Mouse (Mus musculus): Measurements from ENCODE around the gene Lrpprc. TPM values are rescaled to one million over a fixed set of nuclear protein-coding genes. Genes with fewer than 3 reads are reported as not detected.

Gene Lrpprc
- polyA plus RNA-seq, 1 experiment from 2014 or later: 61.7 TPM

DNA sequence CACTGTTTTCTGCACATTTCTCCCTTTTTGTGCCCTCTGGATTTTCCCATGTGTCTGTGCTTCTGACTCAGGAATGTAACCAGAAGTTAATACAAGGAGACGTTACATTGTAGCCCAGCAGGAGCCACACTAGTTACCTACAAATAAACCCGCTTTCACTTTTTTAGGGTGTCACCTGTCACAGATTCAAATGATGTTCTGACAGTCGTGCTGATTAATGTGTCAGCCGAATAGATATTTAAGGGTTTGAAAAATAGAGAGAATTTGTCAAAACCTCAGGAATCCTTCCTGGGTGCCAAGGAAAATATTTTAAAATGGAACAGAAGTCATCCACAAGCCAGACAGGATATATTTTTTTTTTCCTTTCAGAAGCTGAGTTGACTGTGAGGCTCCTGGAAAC lies 105.3 kb downstream of the Lrpprc start:
- H3K27me3 ChIP-seq: peaks cover 2% of the 10 kb centered on the region
- no peaks in the 10 kb centered on the region for H3K9me3 ChIP-seq (replicated peaks)
- no peak for ATAC-seq (replicated peaks; ENCODE audit: insufficient number of reproducible peaks, insufficient read depth, low FRiP score, low read depth)
- no peak overlapping the region for H3K9ac ChIP-seq
- 65% methylated on average over 4 of the region's 4 CpGs for WGBS
- no peak overlapping the region for H3K4me2 ChIP-seq
- no peak overlapping the region for H3K4me3 ChIP-seq
- no peaks in the 10 kb centered on the region for H3K4me1 ChIP-seq (replicated peaks)
- H3K27ac ChIP-seq: no peak overlapping the region
- no peaks in the 10 kb centered on the region for H3K36me3 ChIP-seq

DNA sequence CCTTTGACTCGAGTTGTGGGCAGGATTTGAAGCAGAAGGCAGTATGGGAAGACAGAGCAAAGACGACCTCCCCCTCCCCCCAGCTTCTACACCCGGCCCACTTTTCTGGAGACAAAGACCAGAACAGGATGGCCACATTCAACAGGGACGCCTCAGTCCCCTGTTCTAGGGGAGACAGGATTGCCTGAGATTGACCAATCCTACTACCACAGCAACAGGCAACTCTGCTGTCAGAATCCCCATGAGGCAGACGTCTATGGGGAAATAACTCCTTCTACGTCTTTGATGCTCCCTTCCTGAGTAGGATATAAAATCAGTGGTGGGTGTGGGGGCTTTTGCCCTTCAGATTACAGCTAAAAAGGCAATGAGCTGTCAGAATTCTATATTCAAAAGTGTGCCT lies 106.3 kb downstream of the Lrpprc start:
- no peaks in the 10 kb centered on the region for H3K36me3 ChIP-seq
- no peak for ATAC-seq (replicated peaks; ENCODE audit: insufficient number of reproducible peaks, insufficient read depth, low FRiP score, low read depth)
- H3K9ac ChIP-seq: no peak overlapping the region
- H3K27ac ChIP-seq: no peak overlapping the region
- no peak overlapping the region for H3K4me3 ChIP-seq
- 38% methylated on average over 6 of the region's 6 CpGs for WGBS
- H3K4me2 ChIP-seq: no peak overlapping the region
- no peaks in the 10 kb centered on the region; the same call in 1 of the 2 replicates for H3K27me3 ChIP-seq
- H3K9me3 ChIP-seq (replicated peaks): no peaks in the 10 kb centered on the region
- no peaks in the 10 kb centered on the region for H3K4me1 ChIP-seq (replicated peaks)

DNA sequence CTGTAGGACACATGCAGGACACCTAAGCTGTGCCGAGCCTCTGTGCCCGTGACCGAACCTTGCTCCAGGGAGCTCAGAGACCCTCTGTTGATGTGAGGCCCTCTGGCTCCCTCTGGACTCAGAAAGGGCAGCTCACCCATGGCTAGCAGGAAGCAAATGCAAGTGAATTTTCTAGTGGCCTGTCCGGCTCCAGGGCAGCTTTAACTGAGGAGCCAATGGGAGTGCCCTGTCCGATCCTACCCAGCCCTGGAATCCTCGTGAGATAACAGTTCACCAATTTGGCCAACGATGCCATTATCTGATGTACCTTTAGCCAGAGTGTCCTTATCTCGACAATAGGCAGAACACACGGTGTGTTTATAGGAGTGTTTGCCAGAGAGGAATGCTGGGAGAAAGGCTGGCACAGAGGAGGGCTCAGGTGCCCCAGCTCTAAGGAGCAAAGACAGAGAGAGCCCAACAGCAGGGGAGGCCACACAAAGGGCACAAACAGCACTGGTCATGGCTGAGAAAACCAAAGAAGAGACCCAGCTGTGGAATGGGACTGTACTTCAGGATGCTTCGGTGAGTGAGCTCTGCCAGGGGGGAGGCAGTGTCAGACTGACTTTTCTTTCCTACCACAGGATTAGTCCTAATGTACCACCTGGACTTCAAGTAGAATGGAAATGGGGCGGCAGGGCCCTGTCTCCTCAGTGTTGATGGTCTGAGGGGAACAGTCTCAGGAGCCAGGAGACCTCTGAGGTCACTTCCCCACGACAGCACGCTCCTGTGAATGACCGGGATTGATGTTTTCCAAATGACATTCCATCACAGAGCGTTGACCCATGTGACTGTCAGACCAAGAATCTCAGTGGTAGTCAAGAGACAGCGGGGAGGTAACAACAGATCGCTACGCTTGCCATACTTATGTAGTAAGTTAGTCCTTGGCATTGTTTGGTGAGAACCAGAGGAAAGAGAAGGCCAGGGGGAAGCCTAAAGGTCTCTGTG lies 107.6 kb downstream of the Lrpprc start, which contains the start of gene Abcg5:
Abcg5 (minus strand) TSS at position 278 of the 984 bp plus-strand sequence.
- no peaks in the 10 kb centered on the region for H3K36me3 ChIP-seq
- no peak; the same call in 1 of the 2 replicates for ATAC-seq (replicated peaks; ENCODE audit: insufficient number of reproducible peaks, insufficient read depth, low FRiP score, low read depth)
- H3K9ac ChIP-seq: no peak within 1 kb of the TSS
- no peaks in the 10 kb centered on the region for H3K27me3 ChIP-seq
- H3K9me3 ChIP-seq (replicated peaks): no peaks in the 10 kb centered on the region
- no peak within 1 kb of the TSS for H3K27ac ChIP-seq
- no peak within 1 kb of the TSS for H3K4me3 ChIP-seq
- H3K4me1 ChIP-seq (replicated peaks): no peaks in the 10 kb centered on the region
- H3K4me2 ChIP-seq: no peak within 1 kb of the TSS
- WGBS: 64% methylated on average over 18 of the region's 18 CpGs

DNA sequence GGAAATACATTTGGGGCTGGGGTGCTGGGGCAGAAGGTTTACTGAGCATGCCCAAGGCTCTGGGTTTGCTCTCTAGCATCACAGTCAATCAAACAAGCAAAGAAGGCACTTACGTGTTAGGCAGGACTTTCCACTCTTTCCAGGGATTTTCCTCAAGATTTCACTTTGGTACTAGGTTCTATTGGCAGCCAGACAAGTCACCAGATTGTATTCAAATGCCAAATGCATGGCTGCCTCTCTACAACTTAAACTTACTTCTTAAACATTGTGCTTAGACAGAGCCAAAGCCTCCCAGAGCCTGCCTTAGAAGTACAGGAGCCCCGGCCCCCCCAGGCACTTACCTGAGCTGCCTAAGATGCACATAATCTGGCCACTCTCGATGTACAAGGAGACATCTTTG lies 108.9 kb downstream of the Lrpprc start:
- no peak overlapping the region for H3K4me2 ChIP-seq
- no peaks in the 10 kb centered on the region for H3K9me3 ChIP-seq (replicated peaks)
- no peak overlapping the region for H3K27ac ChIP-seq
- no peaks in the 10 kb centered on the region for H3K27me3 ChIP-seq
- 82% methylated on average over 3 of the region's 3 CpGs for WGBS
- ATAC-seq (replicated peaks; ENCODE audit: insufficient number of reproducible peaks, insufficient read depth, low FRiP score, low read depth): no peak
- no peak overlapping the region for H3K4me3 ChIP-seq
- H3K36me3 ChIP-seq: no peaks in the 10 kb centered on the region
- no peak overlapping the region for H3K9ac ChIP-seq
- H3K4me1 ChIP-seq (replicated peaks): no peaks in the 10 kb centered on the region

DNA sequence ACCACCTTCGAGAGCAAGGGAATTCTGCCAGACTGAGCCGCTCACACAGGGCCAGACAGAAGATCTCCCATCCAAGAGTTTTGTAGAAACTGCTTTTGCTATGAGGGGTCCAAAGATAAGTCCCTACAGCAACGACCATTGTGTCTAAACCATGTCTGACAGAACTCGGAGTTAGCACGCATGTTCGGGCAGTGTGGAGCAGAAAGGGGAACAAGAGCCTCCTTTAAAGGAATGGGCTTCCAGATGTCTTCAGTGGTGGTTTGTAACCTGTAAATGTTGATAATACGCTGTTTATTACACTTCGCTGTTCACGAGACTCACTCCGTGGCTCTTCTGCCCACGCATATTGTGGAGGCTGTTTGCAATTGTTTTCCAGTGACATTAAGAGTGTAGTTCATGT lies 113.0 kb downstream of the Lrpprc start:
- 85% methylated on average over 11 of the region's 11 CpGs for WGBS
- no peak overlapping the region for H3K27ac ChIP-seq
- no peak overlapping the region for H3K9ac ChIP-seq
- peaks cover 11% of the 10 kb centered on the region; the same call in 1 of the 2 replicates for H3K4me1 ChIP-seq (replicated peaks)
- H3K4me2 ChIP-seq: no peak overlapping the region
- no peaks in the 10 kb centered on the region for H3K9me3 ChIP-seq (replicated peaks)
- H3K27me3 ChIP-seq: peaks cover 17% of the 10 kb centered on the region; the same call in 1 of the 2 replicates
- no peaks in the 10 kb centered on the region for H3K36me3 ChIP-seq
- H3K4me3 ChIP-seq: no peak overlapping the region
- no peak for ATAC-seq (replicated peaks; ENCODE audit: insufficient number of reproducible peaks, insufficient read depth, low FRiP score, low read depth)

DNA sequence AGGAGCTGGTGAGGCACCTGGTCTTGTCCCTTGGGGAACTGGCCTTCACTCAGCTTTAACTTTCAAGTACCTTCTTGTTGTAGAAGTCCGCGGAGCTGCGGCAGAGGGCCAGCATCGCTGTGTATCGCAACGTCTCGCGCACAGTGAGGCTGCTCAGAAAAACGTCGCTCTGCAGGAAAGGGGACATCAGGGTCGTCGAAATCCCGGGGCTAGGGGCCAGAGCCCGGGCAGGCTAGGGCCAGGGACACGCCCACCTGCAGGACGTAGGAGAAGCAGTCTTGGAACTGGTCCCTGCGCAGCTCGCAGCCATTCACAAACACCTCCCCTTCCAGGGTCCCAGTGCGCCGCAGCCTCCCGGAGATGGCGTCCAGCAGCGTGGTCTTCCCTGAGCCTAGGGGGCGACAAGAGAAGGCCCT lies 114.6 kb downstream of the Lrpprc start, which contains the start of gene Abcg8:
Abcg8 (plus strand) TSS at position 352 of the 416 bp plus-strand sequence.
- peaks cover 17% of the 10 kb centered on the region; the same call in 1 of the 2 replicates for H3K27me3 ChIP-seq
- H3K4me2 ChIP-seq: peak within 1 kb of the TSS; percentile 69
- H3K36me3 ChIP-seq: no peaks in the 10 kb centered on the region
- WGBS: 3% methylated on average over 24 of the region's 24 CpGs
- no peak within 1 kb of the TSS for H3K27ac ChIP-seq
- peak within 1 kb of the TSS; percentile 40 for H3K4me3 ChIP-seq
- no peaks in the 10 kb centered on the region for H3K9me3 ChIP-seq (replicated peaks)
- 0 out of 2 replicates have a peak within 1 kb of the TSS, but pooled peaks have one; percentile 22 for H3K9ac ChIP-seq
- H3K4me1 ChIP-seq (replicated peaks): peaks cover 11% of the 10 kb centered on the region; the same call in 1 of the 2 replicates
- peak; percentile 35; the same call in 1 of the 2 replicates for ATAC-seq (replicated peaks; ENCODE audit: insufficient number of reproducible peaks, insufficient read depth, low FRiP score, low read depth)

DNA sequence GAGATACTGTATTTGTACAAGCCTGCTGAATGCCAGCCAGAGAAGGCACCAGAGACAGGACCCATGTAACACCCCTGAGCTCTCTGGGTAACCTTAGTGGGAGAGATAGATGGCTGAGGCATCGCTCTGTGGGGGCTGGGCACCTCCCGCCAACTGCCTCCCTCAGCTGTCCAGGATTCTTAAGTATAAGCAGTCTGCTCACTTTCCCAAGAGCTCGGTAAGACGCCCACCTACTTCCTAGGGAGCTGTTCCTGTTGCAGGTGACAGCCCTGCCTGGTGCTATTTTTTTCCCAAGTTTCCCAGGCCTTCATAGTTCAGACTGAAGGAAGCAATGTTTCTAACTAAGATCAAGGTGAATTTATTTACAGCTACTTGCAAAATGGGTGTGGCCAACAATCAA lies 115.4 kb downstream of the Lrpprc start:
- no peak for ATAC-seq (replicated peaks; ENCODE audit: insufficient number of reproducible peaks, insufficient read depth, low FRiP score, low read depth)
- Histone ChIP-seq H3K4me1 (replicated peaks) (peaks cover 11% of the 10 kb centered on the region; the same call in 1 of the 2 replicates), H3K9ac (no peak overlapping the region), H3K36me3 (no peaks in the 10 kb centered on the region), H3K27ac (no peak overlapping the region), H3K9me3 (replicated peaks) (no peaks in the 10 kb centered on the region), H3K4me2 (no peak overlapping the region), H3K4me3 (no peak overlapping the region), H3K27me3 (peaks cover 17% of the 10 kb centered on the region; the same call in 1 of the 2 replicates)
- WGBS: 47% methylated on average over 4 of the region's 4 CpGs

DNA sequence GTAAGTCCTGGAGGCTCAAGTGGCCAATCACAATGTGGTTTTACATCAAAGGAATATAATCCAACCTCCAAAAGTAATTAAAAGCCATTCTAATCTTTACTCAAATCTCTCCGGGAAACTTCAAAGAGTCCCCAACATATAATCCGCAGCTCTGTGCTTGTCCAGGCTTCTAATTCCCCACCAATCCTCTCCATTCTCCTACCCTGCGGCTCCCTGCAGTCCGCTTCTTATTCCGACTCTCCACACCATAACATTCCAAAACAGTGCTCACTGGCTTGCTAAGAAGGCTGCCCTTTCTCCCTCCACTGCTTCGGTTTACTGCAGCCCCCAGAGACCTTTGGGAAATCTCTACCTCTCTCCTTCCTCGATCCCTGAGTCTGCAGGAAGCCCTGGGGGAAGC lies 116.5 kb downstream of the Lrpprc start:
- Histone ChIP-seq H3K36me3 (no peaks in the 10 kb centered on the region), H3K9ac (no peak overlapping the region), H3K27me3 (peaks cover 17% of the 10 kb centered on the region; the same call in 1 of the 2 replicates), H3K4me3 (no peak overlapping the region), H3K9me3 (replicated peaks) (no peaks in the 10 kb centered on the region), H3K27ac (no peak overlapping the region), H3K4me1 (replicated peaks) (peaks cover 11% of the 10 kb centered on the region; the same call in 1 of the 2 replicates), H3K4me2 (no peak overlapping the region)
- no peak for ATAC-seq (replicated peaks; ENCODE audit: insufficient number of reproducible peaks, insufficient read depth, low FRiP score, low read depth)
- WGBS: 48% methylated on average over 7 of the region's 7 CpGs

DNA sequence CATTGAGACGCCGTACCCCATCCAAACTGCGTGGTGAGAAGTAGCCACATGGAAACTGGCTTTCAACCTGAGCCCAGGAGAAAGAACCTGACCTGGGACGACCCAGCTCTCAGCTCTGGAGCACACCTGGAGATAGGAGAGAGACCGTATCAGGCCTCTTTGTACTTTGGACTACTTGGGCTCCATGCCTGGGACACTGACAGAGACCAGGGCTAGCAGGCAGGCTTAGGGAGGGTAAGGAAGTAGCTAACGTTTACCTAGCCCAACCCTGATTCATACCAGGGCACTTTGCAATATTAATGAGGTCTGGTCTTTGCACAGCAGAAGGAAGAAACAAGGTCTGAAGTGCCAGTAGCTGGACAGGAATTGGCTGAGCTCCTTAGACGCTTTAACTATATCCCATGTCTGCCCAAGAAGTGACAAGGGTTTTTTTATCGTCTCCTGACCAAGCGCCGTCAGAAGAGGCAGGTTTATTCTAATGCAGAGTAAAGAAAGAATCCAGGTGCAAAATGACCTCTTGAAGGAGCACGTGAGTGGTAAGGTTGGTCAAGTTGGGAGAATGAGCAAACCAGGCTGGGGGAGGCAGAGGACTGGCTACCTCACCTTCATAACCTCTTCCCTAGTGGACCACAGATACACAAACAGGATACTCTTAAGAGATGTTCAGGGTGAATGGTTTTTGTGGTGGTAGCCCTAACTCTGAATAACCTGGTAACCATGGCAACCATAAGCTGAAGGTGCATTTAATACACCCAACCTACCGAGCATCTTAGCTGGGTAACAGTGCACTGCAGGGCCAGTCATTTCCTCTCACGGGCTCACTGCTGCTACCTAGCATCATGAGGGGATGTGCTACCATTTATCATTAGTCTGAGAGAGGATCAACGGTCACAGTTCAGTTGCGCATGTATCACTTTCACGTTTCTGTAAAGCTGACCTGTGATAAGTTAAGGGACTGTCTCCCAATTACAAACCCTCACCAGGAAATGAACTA lies 117.9 kb downstream of the Lrpprc start:
- Histone ChIP-seq H3K27me3 (peaks cover 17% of the 10 kb centered on the region; the same call in 1 of the 2 replicates), H3K36me3 (no peaks in the 10 kb centered on the region), H3K9ac (no peak overlapping the region), H3K4me1 (replicated peaks) (peaks cover 11% of the 10 kb centered on the region; the same call in 1 of the 2 replicates), H3K27ac (no peak overlapping the region), H3K9me3 (replicated peaks) (no peaks in the 10 kb centered on the region), H3K4me3 (no peak overlapping the region), H3K4me2 (no peak overlapping the region)
- WGBS: 68% methylated on average over 16 of the region's 16 CpGs
- no peak for ATAC-seq (replicated peaks; ENCODE audit: insufficient number of reproducible peaks, insufficient read depth, low FRiP score, low read depth)

DNA sequence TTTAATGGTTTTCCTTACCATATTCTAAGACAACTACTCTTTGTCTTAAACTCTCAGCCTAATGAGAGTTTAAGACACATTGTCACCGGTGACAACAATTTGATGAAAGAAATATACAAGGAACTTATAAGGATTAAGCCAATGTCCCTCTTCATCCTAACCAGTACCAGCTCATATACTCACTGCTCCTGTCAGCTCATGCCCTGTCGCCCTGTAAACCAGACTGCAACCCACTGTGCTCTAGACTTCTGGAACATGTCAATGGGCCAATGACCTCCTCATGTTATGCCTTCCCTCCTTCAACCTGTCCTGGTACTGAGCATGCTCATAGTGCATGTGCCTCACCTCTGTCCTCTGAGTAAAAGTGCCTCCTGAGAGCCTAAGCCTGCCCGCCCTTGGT lies 122.7 kb downstream of the Lrpprc start:
- H3K9ac ChIP-seq: no peak overlapping the region
- H3K9me3 ChIP-seq (replicated peaks): no peaks in the 10 kb centered on the region
- WGBS: 81% methylated on average over 3 of the region's 3 CpGs
- H3K4me1 ChIP-seq (replicated peaks): peaks cover 3% of the 10 kb centered on the region
- no peak overlapping the region for H3K4me2 ChIP-seq
- no peak overlapping the region for H3K27ac ChIP-seq
- H3K36me3 ChIP-seq: no peaks in the 10 kb centered on the region
- H3K4me3 ChIP-seq: no peak overlapping the region
- H3K27me3 ChIP-seq: no peaks in the 10 kb centered on the region
- no peak for ATAC-seq (replicated peaks; ENCODE audit: insufficient number of reproducible peaks, insufficient read depth, low FRiP score, low read depth)

DNA sequence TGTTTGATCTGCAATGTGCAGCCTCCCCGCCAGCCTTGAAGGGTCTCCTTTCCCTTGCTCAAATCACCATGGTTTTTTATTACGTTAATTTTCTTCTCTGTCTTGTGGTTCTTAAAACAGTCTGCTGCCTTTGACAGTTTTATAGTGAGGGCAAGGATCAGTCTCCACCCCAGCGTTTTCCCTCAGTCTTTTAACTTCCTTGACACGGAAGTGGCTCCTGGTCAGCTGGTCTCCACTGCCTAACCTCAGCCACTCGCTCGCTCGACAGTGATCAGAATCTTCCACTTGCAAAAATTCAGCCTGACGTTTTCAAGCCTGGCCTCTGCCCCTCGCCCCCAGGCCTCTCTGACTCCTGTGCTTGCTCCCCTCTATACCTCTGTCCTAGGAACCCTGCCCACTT lies 124.9 kb downstream of the Lrpprc start:
- 33% methylated on average over 9 of the region's 9 CpGs for WGBS
- H3K4me2 ChIP-seq: no peak overlapping the region
- H3K27ac ChIP-seq: no peak overlapping the region
- H3K4me1 ChIP-seq (replicated peaks): peaks cover 3% of the 10 kb centered on the region
- H3K9me3 ChIP-seq (replicated peaks): no peaks in the 10 kb centered on the region
- H3K36me3 ChIP-seq: no peaks in the 10 kb centered on the region
- H3K4me3 ChIP-seq: no peak overlapping the region
- no peaks in the 10 kb centered on the region for H3K27me3 ChIP-seq
- no peak overlapping the region for H3K9ac ChIP-seq
- ATAC-seq (replicated peaks; ENCODE audit: insufficient number of reproducible peaks, insufficient read depth, low FRiP score, low read depth): no peak
